Mouse (Mus musculus): Measurements from ENCODE around the gene Bub1b.

- TF ChIP-seq TCF12 (IDR thresholded peaks at IDR 0.05; ENCODE audit: insufficient read depth, poor library complexity, severe bottlenecking) (no peak), USF1 (IDR thresholded peaks at IDR 0.05; ENCODE audit: low read depth) (no peak), POLR2A (IDR thresholded peaks at IDR 0.05; ENCODE audit: insufficient read length, low read depth) (no peak), REST (IDR thresholded peaks at IDR 0.05; ENCODE audit: insufficient read depth, insufficient read length) (no peak), MYOD1 (IDR thresholded peaks at IDR 0.05; ENCODE audit: control insufficient read depth in 1 of 3, insufficient read length in 2 of 3, low read depth in 2 of 3) (no peak), POLR2AphosphoS2 (IDR thresholded peaks at IDR 0.05; ENCODE audit: insufficient read length, low read depth) (no peak)
These were observed 35.6 kb upstream of the Bub1b start for GRCm38 (mm10) chr2:118562431-118562830.
